Mouse (Mus musculus): ENCODE measurements around the gene Rtl6. TPM values are rescaled to one million over a fixed set of nuclear protein-coding genes. Genes with fewer than 3 reads are reported as not detected.

Gene Rtl6
- polyA plus RNA-seq, 1 experiment from 2014 or later: 11.3 TPM

- no peaks in the 10 kb centered on the region for H3K36me3 ChIP-seq
- H3K4me3 ChIP-seq (replicated peaks): no peak overlapping the region
- no peaks in the 10 kb centered on the region for H3K27me3 ChIP-seq (replicated peaks)
- no peak overlapping the region for H3K4me2 ChIP-seq
- no peaks in the 10 kb centered on the region for H3K4me1 ChIP-seq
- no peak overlapping the region for H3K9ac ChIP-seq
- WGBS: 13% methylated on average over 7 of the region's 7 CpGs
- no peaks in the 10 kb centered on the region for H3K9me3 ChIP-seq
- no peak for ATAC-seq (ENCODE audit: insufficient read depth, low FRiP score, low read depth)
- no peak overlapping the region for H3K27ac ChIP-seq
Observed at GRCm38 (mm10) chr15:84504895-84505294, 52.7 kb downstream of the Rtl6 start.

Other genes with a start within 250 kb of the Rtl6 start
- gene Parvg, start 233.8 kb downstream of the Rtl6 start, polyA plus RNA-seq (2015; fragmentation: Nextera tagmentation; extraction: Ambion mirVana): 3.8 and 3.9 TPM in 2 replicates
- gene Shisal1, start 110.7 kb downstream of the Rtl6 start, polyA plus RNA-seq (2015; fragmentation: Nextera tagmentation; extraction: Ambion mirVana): 2.6 and 3.3 TPM in 2 replicates
- 40.1 and 42.1 TPM in 2 replicates for gene Prr5, start 111.8 kb upstream of the Rtl6 start, polyA plus RNA-seq (2015; fragmentation: Nextera tagmentation; extraction: Ambion mirVana)
- 10.3 and 11.4 TPM in 2 replicates for gene Arhgap8, start 162.2 kb upstream of the Rtl6 start, polyA plus RNA-seq (2015; fragmentation: Nextera tagmentation; extraction: Ambion mirVana)